Mouse (Mus musculus) CH12.LX (cell line): ENCODE measurements around the gene Robo1.

ENCODE experiments used
- CHD1 ChIP-seq: IDR thresholded peaks from 2 replicates; pipeline ENCODE4 v1.6.1; 2012; ENCODE audit warnings: low read depth, low read length, improper control_type of control experiment, inconsistent platforms
- CTCF ChIP-seq, 2 experiments: IDR thresholded peaks in 1 of 2; conservative IDR thresholded peaks in 1 of 2; 2 replicates each; pipeline ENCODE4 v1.5.1; 2011 to 2012; ENCODE audit warnings: low read depth in 2 of 2, low read length in 2 of 2, improper control_type of control experiment in 1 of 2, inconsistent platforms in 1 of 2, mild to moderate bottlenecking in 1 of 2, moderate library complexity in 1 of 2
- E2F4 ChIP-seq: IDR thresholded peaks from 2 replicates; pipeline ENCODE4 v1.6.1; 2011; ENCODE audit warnings: low read depth, low read length, improper control_type of control experiment; ENCODE audit not compliant: insufficient replicate concordance
- EP300 ChIP-seq: IDR thresholded peaks from 2 replicates; pipeline ENCODE4 v1.6.1; 2011; ENCODE audit warnings: low read length, improper control_type of control experiment
- JUN ChIP-seq: IDR thresholded peaks from 2 replicates; pipeline ENCODE4 v1.6.1; 2011; ENCODE audit warnings: low read depth, mild to moderate bottlenecking, low read length, improper control_type of control experiment, moderate library complexity; ENCODE audit not compliant: insufficient read depth
- MYC ChIP-seq: IDR thresholded peaks from 2 replicates; pipeline ENCODE4 v1.6.1; 2011; ENCODE audit warnings: low read depth, mild to moderate bottlenecking, improper control_type of control experiment, low read length
- NELFE ChIP-seq: IDR thresholded peaks from 2 replicates; pipeline ENCODE4 v1.6.1; 2011; ENCODE audit warnings: low read depth, low read length, improper control_type of control experiment
- POLR2A ChIP-seq: IDR thresholded peaks from 2 replicates; pipeline ENCODE4 v1.6.1; 2011; ENCODE audit warnings: low read depth, mild to moderate bottlenecking, improper control_type of control experiment, low read length
- SMC3 ChIP-seq: IDR thresholded peaks from 2 replicates; pipeline ENCODE4 v1.6.1; 2011; ENCODE audit warnings: low read depth, low read length, improper control_type of control experiment
- TCF12 ChIP-seq: IDR thresholded peaks from 2 replicates; pipeline ENCODE4 v1.6.1; 2014; ENCODE audit warnings: low read depth, mild to moderate bottlenecking, inconsistent platforms, low read length, improper control_type of control experiment
- USF1 ChIP-seq: IDR thresholded peaks from 2 replicates; pipeline ENCODE4 v1.6.1; 2014; ENCODE audit warnings: low read depth, mild to moderate bottlenecking, inconsistent platforms, low read length, improper control_type of control experiment
- ZC3H11A ChIP-seq: IDR thresholded peaks from 2 replicates; pipeline ENCODE4 v1.6.1; 2012; ENCODE audit warnings: low read depth, mild to moderate bottlenecking, inconsistent platforms, low read length, improper control_type of control experiment
- ZKSCAN1 ChIP-seq: IDR thresholded peaks from 2 replicates; pipeline ENCODE4 v1.6.1; 2012; ENCODE audit warnings: low read depth, inconsistent platforms, low read length, improper control_type of control experiment, borderline replicate concordance
- ZMIZ1 ChIP-seq: IDR thresholded peaks from 2 replicates; pipeline ENCODE4 v1.6.1; 2012; ENCODE audit warnings: low read depth, mild to moderate bottlenecking, inconsistent platforms, low read length, improper control_type of control experiment

GRCm38 (mm10) chr16:72861707-72862277, 553.7 kb downstream of the Robo1 start:
- TF ChIP-seq CTCF (conservative IDR thresholded peaks at IDR 0.05 in 1 of 2, IDR thresholded peaks at IDR 0.05 in 1 of 2; ENCODE audit: low read depth in 2 of 2, low read length in 2 of 2) (no peak), POLR2A (no peak), MYC (no peak), NELFE (no peak), ZC3H11A (no peak), JUN (no peak), USF1 (no peak), EP300 (no peak), SMC3 (no peak), CHD1 (no peak), ZMIZ1 (no peak), E2F4 (no peak), ZKSCAN1 (no peak), TCF12 (no peak)
